Mouse (Mus musculus) midbrain, embryonic 12.5 days (tissue): Measurements from ENCODE around the gene Lipc. TPM values are rescaled to one million over a fixed set of nuclear protein-coding genes. Genes with fewer than 3 reads are reported as not detected.

Experiments used
- ATAC-seq: fragments of 200-750 bp; cut with Nextera tagmentation; 2 replicates; pipeline ENCODE4 v1.8.0; 2017; ENCODE audit warnings: low read depth, moderate TSS enrichment, moderate library complexity; ENCODE audit not compliant: low FRiP score
- H3K27ac ChIP-seq: fragments of 300-500 bp; sonication (generic); replicated peaks from 2 replicates; pipeline ENCODE4 v1.5.1; 2016; ENCODE audit warnings: mild to moderate bottlenecking
- H3K27me3 ChIP-seq: fragments of 300-500 bp; sonication (generic); 2 replicates; pipeline ENCODE4 v1.6.1; 2016; ENCODE audit warnings: mild to moderate bottlenecking
- H3K36me3 ChIP-seq: fragments of 300-500 bp; sonication (generic); 2 replicates; pipeline ENCODE4 v1.6.1; 2016
- H3K4me1 ChIP-seq: fragments of 300-500 bp; sonication (generic); 2 replicates; pipeline ENCODE4 v1.6.1; 2016
- H3K4me2 ChIP-seq: fragments of 300-500 bp; sonication (generic); replicated peaks from 2 replicates; pipeline ENCODE4 v1.6.1; 2016; ENCODE audit warnings: mild to moderate bottlenecking, moderate library complexity
- H3K4me3 ChIP-seq: fragments of 300-500 bp; sonication (generic); 2 replicates; pipeline ENCODE4 v1.5.1; 2016; ENCODE audit warnings: mild to moderate bottlenecking
- H3K9ac ChIP-seq: fragments of 300-500 bp; sonication (generic); replicated peaks from 2 replicates; pipeline ENCODE4 v1.6.1; 2016; ENCODE audit warnings: mild to moderate bottlenecking, moderate library complexity
- H3K9me3 ChIP-seq: fragments of 300-500 bp; sonication (generic); 2 replicates; pipeline ENCODE4 v1.6.1; 2016; ENCODE audit warnings: mild to moderate bottlenecking
- WGBS: fragments of 180-500 bp; shearing (Covaris S2); methylation state at CpG from one replicate; pipeline ENCODE4 v1.1.7; 2016; 5-methylcytosine and 5-hydroxymethylcytosine counted together
- polyA plus RNA-seq: library from polyadenylated mRNA; unstranded; fragments of >200 nt; fragmentation: Nextera tagmentation; extraction: Ambion mirVana; gene quantifications from 2 replicates; pipeline ENCODE4 v1.2.1, GENCODE M21; 2016

Lipc gene
- polyA plus RNA-seq, 1 experiment from 2014 or later, result not detected

DNA sequence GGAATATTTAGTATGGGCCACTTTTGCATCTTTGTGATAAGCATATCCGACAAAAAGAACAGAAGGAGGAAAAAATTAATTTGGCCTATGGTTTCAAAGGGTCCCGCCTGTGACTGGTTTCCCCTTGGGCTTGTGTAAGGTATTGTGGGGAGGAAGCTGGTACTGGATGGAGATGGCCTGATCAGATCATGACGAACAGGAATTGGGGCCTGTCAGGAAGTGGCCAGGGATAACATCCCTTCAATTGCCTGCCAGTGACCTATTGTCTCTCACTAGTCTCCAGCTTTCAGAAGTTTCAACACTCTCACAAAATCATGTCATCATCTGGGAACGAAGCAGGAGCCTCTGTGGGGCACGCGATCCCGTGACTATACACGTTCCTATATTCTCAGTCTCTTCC, 2.7 kb downstream of the Lipc start:
- no peaks in the 10 kb centered on the region for H3K4me1 ChIP-seq
- WGBS, result 92% methylated on average over 8 of the region's 8 CpGs
- H3K4me3 ChIP-seq, result no peak overlapping the region
- H3K4me2 ChIP-seq, result no peak overlapping the region
- H3K9me3 ChIP-seq, result no peaks in the 10 kb centered on the region
- H3K27ac ChIP-seq, result no peak overlapping the region
- no peak overlapping the region for H3K9ac ChIP-seq
- no peaks in the 10 kb centered on the region for H3K27me3 ChIP-seq
- no peaks in the 10 kb centered on the region for H3K36me3 ChIP-seq
- ATAC-seq, result no peak

- no peaks in the 10 kb centered on the region for H3K27me3 ChIP-seq
- H3K4me3 ChIP-seq, result no peak overlapping the region
- H3K4me2 ChIP-seq, result no peak overlapping the region
- H3K9ac ChIP-seq, result no peak overlapping the region
- WGBS, result 84% methylated on average over 5 of the region's 5 CpGs
- H3K27ac ChIP-seq, result no peak overlapping the region
- H3K9me3 ChIP-seq, result no peaks in the 10 kb centered on the region
- no peaks in the 10 kb centered on the region for H3K4me1 ChIP-seq
- no peaks in the 10 kb centered on the region for H3K36me3 ChIP-seq
- no peak for ATAC-seq
Observed at GRCm38 (mm10) chr9:70947312-70947711, 4.7 kb downstream of the Lipc start.

- no peak for ATAC-seq
- H3K9ac ChIP-seq, result no peak overlapping the region
- no peak overlapping the region for H3K27ac ChIP-seq
- WGBS, result 84% methylated on average over 9 of the region's 9 CpGs
- no peak overlapping the region for H3K4me3 ChIP-seq
- no peaks in the 10 kb centered on the region for H3K4me1 ChIP-seq
- no peaks in the 10 kb centered on the region for H3K36me3 ChIP-seq
- H3K9me3 ChIP-seq, result no peaks in the 10 kb centered on the region
- H3K27me3 ChIP-seq, result no peaks in the 10 kb centered on the region
- H3K4me2 ChIP-seq, result no peak overlapping the region
Observed at GRCm38 (mm10) chr9:70942686-70943333, 9.2 kb downstream of the Lipc start.

DNA sequence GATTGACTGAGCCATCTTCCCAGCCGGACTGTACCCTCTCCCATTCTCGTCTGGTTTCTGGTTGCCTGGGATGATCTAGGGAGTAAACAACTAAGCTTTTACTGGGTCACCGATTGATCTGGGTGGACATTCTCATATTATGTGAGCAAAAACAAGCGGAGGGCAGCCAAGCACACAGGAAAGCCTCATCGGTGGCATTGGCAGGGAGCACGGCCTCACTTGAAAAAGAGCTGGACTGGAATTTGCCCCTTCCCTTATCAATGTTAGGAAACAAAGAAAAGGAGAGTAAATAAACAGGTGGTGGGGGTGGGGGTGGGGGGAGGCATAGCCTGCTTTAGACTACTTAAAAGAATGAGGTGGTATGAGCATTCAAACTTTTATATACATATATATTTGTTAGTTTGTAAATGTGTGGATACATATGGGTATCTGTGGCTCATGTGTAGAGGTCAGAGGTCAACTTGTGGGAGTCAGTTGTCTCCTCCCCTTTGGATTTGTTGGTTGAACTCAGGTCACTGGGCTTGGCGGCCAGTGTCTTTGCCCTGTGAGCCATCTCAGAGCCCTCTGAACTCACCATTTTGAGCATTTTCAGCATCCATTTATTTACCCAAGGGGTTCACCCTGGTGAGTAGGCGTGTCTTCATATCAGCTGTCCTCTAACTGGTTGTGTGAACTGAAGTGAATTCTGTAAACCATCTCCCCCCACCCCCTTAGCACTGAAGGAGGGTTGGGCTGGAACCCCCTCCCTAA, 12.1 kb downstream of the Lipc start:
- Histone ChIP-seq H3K36me3 (no peaks in the 10 kb centered on the region), H3K27ac (no peak overlapping the region), H3K4me2 (no peak overlapping the region), H3K9me3 (no peaks in the 10 kb centered on the region), H3K4me1 (no peaks in the 10 kb centered on the region), H3K27me3 (no peaks in the 10 kb centered on the region), H3K9ac (no peak overlapping the region), H3K4me3 (no peak overlapping the region)
- WGBS, result 79% methylated on average over 8 of the region's 8 CpGs
- ATAC-seq, result no peak

DNA sequence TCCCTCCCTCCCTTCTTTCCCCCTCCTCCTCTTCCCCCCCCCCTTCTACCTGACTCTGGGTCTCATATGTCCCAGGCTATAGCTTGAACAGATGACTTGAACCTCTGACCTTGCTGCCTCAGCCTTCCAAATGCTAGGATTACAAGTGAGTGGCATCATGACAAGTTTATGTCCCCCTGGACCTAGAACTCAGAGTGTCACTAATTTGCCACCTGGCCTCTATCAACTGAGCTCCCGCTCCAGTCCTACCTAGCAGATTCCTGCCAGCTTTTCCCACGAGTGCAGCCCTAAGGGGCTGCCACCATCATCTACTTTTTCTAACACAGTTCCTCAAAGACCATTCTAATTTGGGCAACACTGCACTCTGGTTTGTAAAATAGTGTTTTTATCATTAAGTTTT, 13.2 kb downstream of the Lipc start:
- H3K36me3 ChIP-seq, result no peaks in the 10 kb centered on the region
- WGBS, result 71% methylated on average over 2 of the region's 2 CpGs
- no peaks in the 10 kb centered on the region for H3K4me1 ChIP-seq
- no peak overlapping the region for H3K4me3 ChIP-seq
- no peak for ATAC-seq
- H3K9ac ChIP-seq, result no peak overlapping the region
- no peak overlapping the region for H3K4me2 ChIP-seq
- H3K9me3 ChIP-seq, result no peaks in the 10 kb centered on the region
- H3K27ac ChIP-seq, result no peak overlapping the region
- H3K27me3 ChIP-seq, result no peaks in the 10 kb centered on the region

GRCm38 (mm10) chr9:70938134-70938533, 13.9 kb downstream of the Lipc start:
- Histone ChIP-seq H3K9ac (no peak overlapping the region), H3K4me1 (no peaks in the 10 kb centered on the region), H3K36me3 (no peaks in the 10 kb centered on the region), H3K9me3 (no peaks in the 10 kb centered on the region), H3K4me3 (no peak overlapping the region), H3K27me3 (no peaks in the 10 kb centered on the region), H3K27ac (no peak overlapping the region), H3K4me2 (no peak overlapping the region)
- ATAC-seq, result no peak
- 94% methylated on average over 6 of the region's 6 CpGs for WGBS

GRCm38 (mm10) chr9:70934587-70935295, 17.3 kb downstream of the Lipc start:
- H3K36me3 ChIP-seq, result no peaks in the 10 kb centered on the region
- no peak for ATAC-seq
- WGBS, result 70% methylated on average over 8 of the region's 8 CpGs
- H3K27ac ChIP-seq, result no peak overlapping the region
- no peaks in the 10 kb centered on the region for H3K9me3 ChIP-seq
- H3K4me1 ChIP-seq, result no peaks in the 10 kb centered on the region
- H3K4me2 ChIP-seq, result no peak overlapping the region
- no peaks in the 10 kb centered on the region for H3K27me3 ChIP-seq
- no peak overlapping the region for H3K9ac ChIP-seq
- H3K4me3 ChIP-seq, result no peak overlapping the region

DNA sequence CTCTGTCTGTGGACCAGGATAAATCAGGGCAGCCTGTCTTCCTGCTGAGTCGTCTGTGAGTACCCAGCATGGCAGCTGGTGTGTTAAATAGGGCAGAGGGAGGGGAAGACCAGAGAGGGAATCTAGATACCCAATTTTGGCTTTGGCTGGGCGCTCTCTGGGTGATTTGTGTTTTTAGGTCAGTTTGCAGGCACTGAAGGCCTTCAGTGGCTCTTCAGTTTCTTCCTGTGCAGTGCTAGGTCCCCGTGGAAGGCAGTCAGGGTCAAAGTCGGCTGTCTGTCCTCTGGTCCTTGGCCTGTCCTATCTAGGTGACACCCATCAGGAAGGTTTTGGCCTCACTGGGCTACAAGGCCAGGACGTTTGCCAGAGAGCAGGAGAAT, 21.4 kb downstream of the Lipc start:
- no peak overlapping the region for H3K4me2 ChIP-seq
- ATAC-seq, result no peak
- H3K4me1 ChIP-seq, result no peaks in the 10 kb centered on the region
- H3K9ac ChIP-seq, result no peak overlapping the region
- no peak overlapping the region for H3K27ac ChIP-seq
- WGBS, result 80% methylated on average over 5 of the region's 5 CpGs
- no peak overlapping the region for H3K4me3 ChIP-seq
- H3K9me3 ChIP-seq, result no peaks in the 10 kb centered on the region
- no peaks in the 10 kb centered on the region for H3K27me3 ChIP-seq
- H3K36me3 ChIP-seq, result no peaks in the 10 kb centered on the region

GRCm38 (mm10) chr9:70929840-70930640, 22.0 kb downstream of the Lipc start:
- Histone ChIP-seq H3K36me3 (no peaks in the 10 kb centered on the region), H3K9ac (no peak overlapping the region), H3K27me3 (no peaks in the 10 kb centered on the region), H3K27ac (no peak overlapping the region), H3K4me1 (no peaks in the 10 kb centered on the region), H3K4me3 (no peak overlapping the region), H3K4me2 (no peak overlapping the region), H3K9me3 (no peaks in the 10 kb centered on the region)
- ATAC-seq, result no peak
- WGBS, result 57% methylated on average over 15 of the region's 15 CpGs

DNA sequence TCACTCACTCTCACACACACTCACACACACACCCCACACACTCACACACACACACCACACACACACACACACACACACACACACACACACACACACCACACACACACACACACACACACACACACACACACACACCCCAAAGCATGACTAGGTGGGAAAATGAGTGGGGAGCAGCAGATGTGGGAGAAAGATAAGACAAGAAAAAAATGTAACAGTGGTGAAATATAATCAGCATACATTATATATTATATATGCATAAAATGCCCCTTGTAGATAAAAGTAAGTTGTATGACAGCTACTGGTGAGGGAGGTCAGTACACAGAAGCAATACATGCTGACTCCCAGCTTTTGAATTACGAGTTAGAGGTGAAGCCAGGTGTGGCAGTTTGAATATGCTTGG, 23.6 kb downstream of the Lipc start:
- Histone ChIP-seq H3K9me3 (no peaks in the 10 kb centered on the region), H3K27me3 (no peaks in the 10 kb centered on the region), H3K4me1 (no peaks in the 10 kb centered on the region), H3K9ac (no peak overlapping the region), H3K36me3 (no peaks in the 10 kb centered on the region), H3K4me3 (no peak overlapping the region), H3K27ac (no peak overlapping the region), H3K4me2 (no peak overlapping the region)
- no peak for ATAC-seq
- 82% methylated on average over 1 of the region's 1 CpGs for WGBS

- Histone ChIP-seq H3K36me3 (no peaks in the 10 kb centered on the region), H3K4me2 (no peak overlapping the region), H3K9ac (no peak overlapping the region), H3K4me3 (no peak overlapping the region), H3K4me1 (no peaks in the 10 kb centered on the region; the same call in 1 of the 2 replicates), H3K27me3 (no peaks in the 10 kb centered on the region), H3K9me3 (no peaks in the 10 kb centered on the region), H3K27ac (no peak overlapping the region)
- ATAC-seq, result no peak
Observed at GRCm38 (mm10) chr9:70927701-70928100, 24.3 kb downstream of the Lipc start.
